Mouse (Mus musculus) kidney, embryonic 16.5 days (tissue): Measurements from ENCODE around the gene Vrk1. TPM values are rescaled to one million over a fixed set of nuclear protein-coding genes. Genes with fewer than 3 reads are reported as not detected.

Experiments
- ATAC-seq: fragments of 200-750 bp; cut with Nextera tagmentation; 2 replicates; pipeline ENCODE4 v1.8.0; 2017; ENCODE audit warnings: moderate TSS enrichment; ENCODE audit not compliant: low FRiP score, low TSS enrichment
- H3K27ac ChIP-seq: fragments of 300-500 bp; sonication (generic); 2 replicates; pipeline ENCODE4 v1.5.1; 2014; ENCODE audit warnings: low read length
- H3K27me3 ChIP-seq: fragments of 300-500 bp; sonication (generic); 2 replicates; pipeline ENCODE4 v1.6.1; 2014; ENCODE audit warnings: low read length, control low read depth, mixed read lengths; ENCODE audit not compliant: insufficient read depth
- H3K36me3 ChIP-seq: fragments of 300-500 bp; sonication (generic); 2 replicates; pipeline ENCODE4 v1.6.1; 2014; ENCODE audit warnings: low read length, control low read depth, mixed read lengths; ENCODE audit not compliant: insufficient read depth
- H3K4me1 ChIP-seq: fragments of 300-500 bp; sonication (generic); 2 replicates; pipeline ENCODE4 v1.6.1; 2014; ENCODE audit warnings: low read length, control low read depth, mixed read lengths; ENCODE audit not compliant: insufficient read depth
- H3K4me2 ChIP-seq: fragments of 300-500 bp; sonication (generic); replicated peaks from 2 replicates; pipeline ENCODE4 v1.6.1; 2014; ENCODE audit warnings: low read depth, low read length
- H3K4me3 ChIP-seq: fragments of 300-500 bp; sonication (generic); 2 replicates; pipeline ENCODE4 v1.5.1; 2014; ENCODE audit warnings: mild to moderate bottlenecking, low read length
- H3K9ac ChIP-seq: fragments of 300-500 bp; sonication (generic); replicated peaks from 2 replicates; pipeline ENCODE4 v1.6.1; 2014; ENCODE audit warnings: low read length
- H3K9me3 ChIP-seq: fragments of 300-500 bp; sonication (generic); 2 replicates; pipeline ENCODE4 v1.6.1; 2016; ENCODE audit warnings: low read length, control low read depth
- WGBS: fragments of 180-500 bp; shearing (Covaris S2); extraction: QIAGEN DNeasy Blood & Tissue Kit; methylation state at CpG from one replicate; pipeline ENCODE4 v1.1.7; 2014; 5-methylcytosine and 5-hydroxymethylcytosine counted together
- polyA plus RNA-seq: library from polyadenylated mRNA; unstranded; fragments of >200 nt; fragmentation: Nextera tagmentation; extraction: Ambion mirVana; gene quantifications from 2 replicates; pipeline ENCODE4 v1.2.1, GENCODE M21; 2015

The Vrk1 gene
- polyA plus RNA-seq, 1 experiment from 2014 or later, result 67.3 TPM

DNA sequence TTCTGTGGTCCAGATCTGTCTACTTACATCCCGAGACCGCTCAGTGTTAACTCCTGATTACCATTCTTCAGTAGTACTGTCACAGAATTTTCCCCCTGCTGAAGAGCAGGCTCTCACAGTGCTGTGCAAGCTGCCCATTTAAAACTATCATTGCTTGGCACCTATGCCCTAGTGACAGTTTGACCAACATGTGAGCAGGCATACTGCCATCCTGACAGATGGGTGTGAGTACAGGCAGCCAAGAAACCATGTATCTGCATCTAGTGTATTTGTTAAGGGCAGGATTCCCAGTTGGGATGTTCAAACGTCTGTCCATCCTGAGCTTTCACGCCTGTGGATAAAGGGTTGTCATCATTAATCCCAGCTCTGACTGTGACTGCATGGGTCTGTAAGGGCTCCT lies 10.0 kb downstream of the Vrk1 start:
- ATAC-seq, result no peak
- WGBS, result 86% methylated on average over 4 of the region's 4 CpGs
- Histone ChIP-seq H3K27me3 (no peaks in the 10 kb centered on the region), H3K4me1 (no peaks in the 10 kb centered on the region), H3K9ac (no peak overlapping the region), H3K36me3 (no peaks in the 10 kb centered on the region), H3K4me3 (no peak overlapping the region), H3K4me2 (no peak overlapping the region), H3K27ac (no peak overlapping the region), H3K9me3 (no peaks in the 10 kb centered on the region)

DNA sequence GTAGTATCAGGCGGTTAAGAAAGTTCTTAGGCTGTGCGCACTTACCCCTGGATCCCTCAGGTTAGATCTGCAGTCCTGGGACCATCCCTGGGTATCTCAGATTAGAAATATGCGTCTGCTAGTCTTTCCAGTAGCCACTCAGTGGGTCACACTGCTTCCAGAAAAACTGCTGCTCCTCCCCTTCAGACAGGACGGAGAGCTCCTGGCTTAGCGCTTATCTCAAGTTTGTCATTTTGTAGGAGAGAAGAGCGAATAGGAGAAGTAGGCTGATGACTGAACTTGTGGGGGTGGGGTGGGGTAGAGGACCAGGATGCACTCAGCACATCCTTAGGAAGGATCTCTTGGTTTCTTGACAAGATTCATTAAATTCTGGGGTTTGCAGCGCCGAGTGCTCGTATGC lies 13.6 kb downstream of the Vrk1 start:
- Histone ChIP-seq H3K9ac (no peak overlapping the region), H3K4me1 (no peaks in the 10 kb centered on the region), H3K9me3 (no peaks in the 10 kb centered on the region), H3K36me3 (0 out of 2 replicates have a peak, but pooled peaks cover 4% of the 10 kb centered on the region), H3K4me2 (no peak overlapping the region), H3K4me3 (no peak overlapping the region), H3K27me3 (no peaks in the 10 kb centered on the region), H3K27ac (no peak overlapping the region)
- ATAC-seq, result no peak
- WGBS, result 92% methylated on average over 9 of the region's 9 CpGs

DNA sequence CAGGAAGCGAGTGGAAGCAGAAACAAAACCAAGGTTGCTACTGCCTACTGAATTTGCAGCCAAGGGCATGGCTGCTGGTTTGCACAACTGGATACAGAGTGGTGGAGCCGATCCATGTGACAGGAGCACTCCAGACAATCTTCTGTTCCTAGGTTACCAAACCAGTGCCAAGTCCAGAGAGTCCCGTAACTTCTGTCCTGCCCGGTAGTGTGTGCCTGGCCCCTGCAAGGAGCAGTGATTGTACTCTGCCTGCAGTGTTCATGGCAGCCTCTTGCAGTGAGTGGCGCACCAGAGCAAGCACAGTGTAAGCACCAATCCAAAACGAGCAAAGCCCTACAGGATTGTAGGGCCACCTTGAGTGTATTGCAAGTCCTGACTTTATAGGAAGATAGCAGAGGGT lies 15.4 kb downstream of the Vrk1 start:
- no peak for ATAC-seq
- no peak overlapping the region for H3K27ac ChIP-seq
- H3K4me2 ChIP-seq, result no peak overlapping the region
- no peak overlapping the region for H3K9ac ChIP-seq
- no peaks in the 10 kb centered on the region for H3K9me3 ChIP-seq
- H3K36me3 ChIP-seq, result 0 out of 2 replicates have a peak, but pooled peaks cover 4% of the 10 kb centered on the region
- no peak overlapping the region for H3K4me3 ChIP-seq
- 82% methylated on average over 6 of the region's 6 CpGs for WGBS
- no peaks in the 10 kb centered on the region for H3K4me1 ChIP-seq
- H3K27me3 ChIP-seq, result no peaks in the 10 kb centered on the region

DNA sequence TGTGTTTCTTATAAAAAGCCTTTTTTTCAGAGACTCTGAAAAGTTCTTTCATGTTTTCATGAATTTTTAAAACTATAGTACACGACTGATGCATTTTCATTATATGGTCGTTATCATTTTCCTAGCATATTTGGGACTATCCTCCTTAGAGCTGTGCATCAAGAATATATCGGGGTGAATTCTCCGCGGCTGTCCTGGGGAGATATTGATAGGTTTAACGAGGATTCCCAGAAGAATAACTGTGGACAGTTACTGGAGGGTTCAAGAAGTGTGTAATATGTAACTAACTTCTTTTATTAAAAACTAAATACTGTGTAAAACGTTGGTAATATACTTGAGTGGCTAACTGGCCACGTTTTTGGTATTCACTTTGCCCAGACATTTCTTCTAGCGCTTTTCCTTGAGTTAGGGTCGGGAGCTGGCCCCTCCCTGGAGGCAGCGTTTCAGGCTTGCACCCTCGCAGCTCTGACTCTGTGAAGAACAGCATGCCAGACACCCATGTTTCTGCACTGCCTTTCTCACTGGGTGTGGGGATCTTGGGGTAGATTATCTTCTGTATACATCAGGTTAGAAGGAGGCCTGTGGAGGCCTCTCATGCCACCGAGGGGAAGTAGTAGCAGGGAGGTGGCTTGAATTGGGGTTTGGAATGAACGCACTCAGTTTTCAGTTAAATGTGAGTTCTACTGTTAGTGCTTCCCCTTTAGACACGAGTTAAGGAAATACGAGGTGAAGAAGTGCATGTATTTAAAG lies 16.5 kb downstream of the Vrk1 start:
- no peaks in the 10 kb centered on the region for H3K4me1 ChIP-seq
- 91% methylated on average over 16 of the region's 16 CpGs for WGBS
- no peak overlapping the region for H3K4me2 ChIP-seq
- H3K36me3 ChIP-seq, result 0 out of 2 replicates have a peak, but pooled peaks cover 4% of the 10 kb centered on the region
- no peak overlapping the region for H3K9ac ChIP-seq
- no peak for ATAC-seq
- no peak overlapping the region for H3K4me3 ChIP-seq
- H3K27ac ChIP-seq, result no peak overlapping the region
- H3K27me3 ChIP-seq, result no peaks in the 10 kb centered on the region
- H3K9me3 ChIP-seq, result no peaks in the 10 kb centered on the region

DNA sequence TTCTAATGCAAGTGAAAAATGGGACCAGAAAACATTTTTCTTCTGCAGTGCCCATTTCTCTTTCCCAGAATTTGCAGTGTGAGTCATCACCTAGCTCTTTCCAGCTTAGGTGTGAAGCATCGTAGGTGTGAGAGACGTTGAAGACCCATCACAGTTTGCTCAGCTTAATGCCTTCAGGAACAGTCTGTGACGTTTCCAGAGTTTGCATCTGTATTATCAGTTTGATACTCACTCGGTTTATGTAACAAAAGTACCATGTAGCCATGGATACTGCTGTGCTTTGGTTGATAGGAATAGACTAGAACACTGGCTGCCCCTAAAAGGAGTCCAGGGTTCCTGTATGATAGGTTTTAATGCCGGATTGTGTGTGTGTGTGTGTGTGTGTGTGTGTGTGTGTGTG lies 17.3 kb downstream of the Vrk1 start:
- 91% methylated on average over 5 of the region's 5 CpGs for WGBS
- ATAC-seq, result no peak
- Histone ChIP-seq H3K27ac (no peak overlapping the region), H3K27me3 (no peaks in the 10 kb centered on the region), H3K36me3 (0 out of 2 replicates have a peak, but pooled peaks cover 4% of the 10 kb centered on the region), H3K4me2 (no peak overlapping the region), H3K9me3 (no peaks in the 10 kb centered on the region), H3K9ac (no peak overlapping the region), H3K4me3 (no peak overlapping the region), H3K4me1 (no peaks in the 10 kb centered on the region)

DNA sequence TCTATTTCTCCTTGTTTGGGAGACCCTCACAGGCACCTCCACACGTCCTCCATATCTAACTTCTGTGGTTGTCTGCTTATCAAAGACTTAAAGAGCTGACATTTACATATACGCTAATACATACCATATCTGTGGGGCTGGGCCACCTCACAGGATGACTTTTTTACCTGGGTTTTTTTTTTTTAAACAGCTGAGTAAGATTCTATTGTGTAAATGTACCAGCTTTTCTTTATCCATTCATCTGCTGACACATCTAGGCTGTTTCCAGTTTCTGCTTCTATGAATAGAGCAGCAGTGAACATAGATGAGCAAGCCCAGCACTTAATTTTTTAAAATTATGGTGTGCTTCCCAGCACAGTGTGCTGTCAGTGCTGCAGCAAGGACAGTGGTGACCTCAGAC lies 19.6 kb downstream of the Vrk1 start:
- Histone ChIP-seq H3K4me1 (no peaks in the 10 kb centered on the region), H3K4me3 (no peak overlapping the region), H3K36me3 (0 out of 2 replicates have a peak, but pooled peaks cover 4% of the 10 kb centered on the region), H3K27ac (no peak overlapping the region), H3K9me3 (no peaks in the 10 kb centered on the region), H3K4me2 (no peak overlapping the region), H3K9ac (no peak overlapping the region), H3K27me3 (no peaks in the 10 kb centered on the region)
- ATAC-seq, result no peak
- 100% methylated on average over 2 of the region's 2 CpGs for WGBS

DNA sequence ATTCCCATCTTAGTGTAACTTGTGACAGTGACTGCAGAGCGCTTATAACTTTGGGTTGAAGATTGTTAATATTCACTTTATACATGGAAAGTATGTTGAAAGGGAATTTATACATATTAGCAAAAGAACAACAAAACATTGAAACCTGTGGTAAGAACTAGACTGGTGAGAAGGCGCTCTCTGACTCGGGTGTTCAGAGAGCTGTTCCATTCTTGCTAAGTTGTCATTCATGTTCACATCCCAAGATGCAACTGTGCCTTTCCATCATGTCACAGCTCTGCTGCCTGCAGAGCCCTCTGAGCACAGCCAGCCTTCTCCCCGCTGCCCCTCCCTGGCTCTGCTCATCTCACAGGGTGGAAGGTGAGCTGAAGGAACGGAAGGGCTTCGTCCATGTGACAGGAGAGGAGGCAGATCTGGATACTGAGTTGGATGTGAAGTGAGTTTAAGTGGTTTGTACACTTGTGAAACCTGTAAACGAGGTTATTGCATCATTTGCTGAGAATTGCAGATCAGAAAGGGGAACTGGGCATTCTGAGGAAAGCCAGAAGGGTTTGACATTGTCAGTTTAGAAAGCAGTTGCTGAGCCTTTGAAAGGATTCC lies 20.2 kb downstream of the Vrk1 start:
- Histone ChIP-seq H3K9me3 (no peaks in the 10 kb centered on the region), H3K27me3 (no peaks in the 10 kb centered on the region), H3K4me3 (no peak overlapping the region), H3K36me3 (0 out of 2 replicates have a peak, but pooled peaks cover 4% of the 10 kb centered on the region), H3K4me1 (no peaks in the 10 kb centered on the region), H3K4me2 (no peak overlapping the region), H3K27ac (no peak overlapping the region), H3K9ac (no peak overlapping the region)
- WGBS, result 74% methylated on average over 7 of the region's 7 CpGs
- no peak for ATAC-seq

DNA sequence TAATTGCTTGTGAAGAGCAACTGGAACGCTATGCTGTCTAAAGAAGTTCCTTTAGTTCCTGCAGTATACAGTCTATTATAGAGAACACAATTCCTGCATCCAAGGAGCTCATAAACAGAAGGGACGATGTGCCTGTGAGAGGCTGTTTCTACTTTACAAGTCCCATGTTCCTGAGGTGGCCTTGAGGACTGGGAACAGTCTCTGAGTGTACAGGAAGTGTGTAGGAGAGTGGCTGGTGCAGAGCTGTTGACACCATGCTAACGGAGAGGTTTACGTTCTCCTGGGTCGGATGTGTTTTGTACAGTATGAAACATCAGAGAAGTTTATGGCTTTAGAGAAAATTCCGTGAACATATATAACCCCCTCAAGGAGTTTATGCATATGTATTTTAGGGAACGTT lies 20.8 kb downstream of the Vrk1 start:
- Histone ChIP-seq H3K27ac (no peak overlapping the region), H3K4me3 (no peak overlapping the region), H3K4me2 (no peak overlapping the region), H3K9ac (no peak overlapping the region), H3K4me1 (no peaks in the 10 kb centered on the region), H3K27me3 (no peaks in the 10 kb centered on the region), H3K9me3 (no peaks in the 10 kb centered on the region), H3K36me3 (0 out of 2 replicates have a peak, but pooled peaks cover 4% of the 10 kb centered on the region)
- 74% methylated on average over 7 of the region's 7 CpGs for WGBS
- ATAC-seq, result no peak

DNA sequence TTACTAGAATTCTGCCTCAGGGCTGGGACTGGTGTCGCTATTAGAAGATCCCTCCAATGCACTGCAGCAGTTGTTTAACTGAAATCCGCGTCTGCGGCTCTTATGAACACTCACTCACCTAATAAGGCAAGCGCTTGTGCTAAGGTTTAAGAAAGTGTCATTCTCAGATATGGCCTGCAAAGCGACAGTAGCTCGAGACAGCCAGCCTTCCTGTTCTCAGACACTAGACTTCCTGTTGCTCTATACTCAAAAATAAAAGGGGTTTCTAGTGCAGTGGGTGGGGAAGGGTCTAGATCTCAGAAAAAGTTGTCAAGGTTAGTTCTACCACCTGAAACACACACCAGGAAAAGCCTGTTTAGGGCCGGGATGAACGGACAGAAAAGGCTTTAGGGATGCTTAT lies 21.9 kb downstream of the Vrk1 start:
- Histone ChIP-seq H3K36me3 (0 out of 2 replicates have a peak, but pooled peaks cover 4% of the 10 kb centered on the region), H3K9me3 (no peaks in the 10 kb centered on the region), H3K27ac (no peak overlapping the region), H3K4me2 (no peak overlapping the region), H3K9ac (no peak overlapping the region), H3K4me1 (no peaks in the 10 kb centered on the region), H3K27me3 (no peaks in the 10 kb centered on the region), H3K4me3 (no peak overlapping the region)
- ATAC-seq, result no peak
- 83% methylated on average over 9 of the region's 9 CpGs for WGBS

DNA sequence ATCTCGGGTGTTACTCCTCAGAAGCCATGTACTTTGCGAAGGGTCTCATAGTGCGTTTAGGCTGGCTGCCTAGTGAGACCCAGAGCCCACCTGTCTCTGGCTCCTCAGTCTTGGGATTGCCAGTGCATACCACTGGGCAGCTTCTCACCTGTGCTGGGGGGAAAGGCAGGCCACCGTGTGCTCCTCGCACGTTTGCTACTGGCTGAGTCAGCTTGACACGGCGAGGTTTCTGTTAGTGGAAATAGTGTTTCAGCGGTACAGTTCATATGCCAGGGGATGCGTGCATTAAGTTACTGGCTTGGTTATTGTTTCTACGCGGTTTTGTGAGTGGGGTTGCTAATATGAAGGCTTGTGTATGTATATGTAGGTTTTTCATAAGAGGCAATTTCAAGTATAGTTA lies 22.3 kb downstream of the Vrk1 start:
- H3K4me1 ChIP-seq, result no peaks in the 10 kb centered on the region
- no peak overlapping the region for H3K27ac ChIP-seq
- H3K4me3 ChIP-seq, result no peak overlapping the region
- H3K9me3 ChIP-seq, result no peaks in the 10 kb centered on the region
- 94% methylated on average over 12 of the region's 12 CpGs for WGBS
- no peaks in the 10 kb centered on the region for H3K27me3 ChIP-seq
- H3K4me2 ChIP-seq, result no peak overlapping the region
- no peak overlapping the region for H3K9ac ChIP-seq
- ATAC-seq, result no peak
- H3K36me3 ChIP-seq, result 0 out of 2 replicates have a peak, but pooled peaks cover 6% of the 10 kb centered on the region
